Mouse (Mus musculus): ENCODE results near the gene Zfp53.
A peak's percentile ranks its signal among the peaks of the same experiment; 100 is the strongest.
"Not testable (repeated sequence)": the region's sequence is repeated elsewhere in the genome, so short reads cannot be mapped to it uniquely, and the experiment has no call there.

Gene Zfp53

DNA sequence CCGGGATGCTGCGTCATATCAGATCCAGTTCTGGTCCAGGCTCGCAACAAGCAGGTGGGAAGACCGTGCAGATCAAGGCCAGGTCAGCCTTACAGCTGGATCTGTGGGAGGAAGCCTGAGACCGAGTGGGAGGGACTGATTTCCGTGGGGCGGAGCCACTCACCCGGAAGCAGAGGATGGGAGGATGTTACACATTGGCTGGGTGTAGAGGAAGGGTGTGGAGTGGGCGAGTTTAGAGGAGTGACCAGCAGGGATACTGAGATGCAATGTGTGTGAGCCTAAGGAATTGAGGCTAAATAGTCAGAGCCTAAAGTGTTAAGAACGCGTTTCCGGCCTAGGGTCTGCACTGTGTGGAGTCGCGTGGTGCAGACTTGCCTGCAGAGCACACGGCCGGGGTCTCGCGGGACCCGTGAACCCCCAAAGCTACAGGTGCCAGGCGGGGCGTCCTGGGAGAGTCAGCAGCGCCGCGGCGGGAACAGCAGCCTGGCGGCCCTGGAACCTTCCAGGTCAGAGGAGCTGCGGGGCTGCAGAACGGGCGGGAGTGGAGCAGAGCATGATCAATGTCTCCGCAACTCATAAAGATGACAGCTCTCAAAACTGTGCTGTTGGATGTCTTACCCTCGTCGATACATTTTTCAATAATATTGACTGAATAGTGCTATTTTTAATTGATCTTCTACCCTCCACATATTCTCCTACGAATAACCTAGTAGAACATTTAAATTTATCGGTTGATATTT is at the start of gene Zfp53:
Zfp53 (plus strand) TSS at position 239 of the 740 bp plus-strand sequence.
- peak; percentile 96 for DNase-seq (ENCODE audit: low read depth, low spot score)

DNA sequence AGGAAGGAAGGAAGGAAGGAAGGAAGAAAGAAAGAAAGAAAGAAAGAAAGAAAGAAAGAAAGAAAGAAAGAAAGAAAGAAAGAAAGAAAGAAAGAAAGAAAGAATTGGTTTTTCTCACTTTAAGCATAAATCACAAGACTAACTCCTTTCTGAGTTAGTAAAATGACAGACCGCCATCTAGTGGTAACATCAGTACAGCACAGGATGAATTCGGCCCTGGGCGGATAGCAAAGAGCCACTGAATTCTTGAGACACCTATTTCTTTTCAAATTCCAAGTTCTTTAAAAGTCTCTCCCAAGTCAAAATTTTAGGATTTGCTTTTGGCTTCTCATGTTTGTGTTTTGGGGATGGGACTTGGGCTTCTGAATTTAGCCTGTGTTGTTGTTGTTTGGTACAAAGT is 39.1 kb upstream of the Zfp53 start:
- peak; percentile 90 for DNase-seq (ENCODE audit: low read depth, low spot score)

DNA sequence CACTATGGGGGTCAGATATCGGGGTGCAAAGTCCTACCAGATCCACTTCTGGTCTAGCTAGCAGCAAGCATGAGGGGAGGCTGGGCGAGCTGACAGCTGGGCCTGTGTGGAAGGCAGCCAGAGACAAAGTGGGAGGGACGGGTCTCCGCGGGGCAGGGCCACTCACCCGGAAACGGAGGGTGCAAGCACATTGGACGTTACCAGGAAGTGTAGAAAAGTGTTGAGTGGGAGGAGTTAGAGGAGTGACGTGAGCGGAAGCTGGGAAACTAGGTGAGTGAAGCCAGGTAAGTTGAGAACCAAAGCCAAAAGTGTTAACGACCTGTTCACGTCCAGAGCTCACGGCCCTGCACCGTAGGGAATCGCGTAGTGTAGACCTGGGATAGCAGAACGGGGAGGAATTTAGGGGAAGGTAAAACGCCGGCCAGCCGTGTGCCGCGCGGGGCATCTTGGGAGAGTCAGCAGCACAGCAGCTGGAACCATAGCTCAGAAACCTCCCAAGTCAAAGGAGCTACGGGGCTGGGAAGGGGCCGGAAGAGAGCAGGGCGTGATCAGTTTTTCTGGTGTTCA is 38.6 kb upstream of the Zfp53 start, which contains the start of gene Zfp51:
Zfp51 (plus strand) TSS at position 237 of the 567 bp plus-strand sequence.
- peak; percentile 95 for DNase-seq (ENCODE audit: low read depth, low spot score)

DNA sequence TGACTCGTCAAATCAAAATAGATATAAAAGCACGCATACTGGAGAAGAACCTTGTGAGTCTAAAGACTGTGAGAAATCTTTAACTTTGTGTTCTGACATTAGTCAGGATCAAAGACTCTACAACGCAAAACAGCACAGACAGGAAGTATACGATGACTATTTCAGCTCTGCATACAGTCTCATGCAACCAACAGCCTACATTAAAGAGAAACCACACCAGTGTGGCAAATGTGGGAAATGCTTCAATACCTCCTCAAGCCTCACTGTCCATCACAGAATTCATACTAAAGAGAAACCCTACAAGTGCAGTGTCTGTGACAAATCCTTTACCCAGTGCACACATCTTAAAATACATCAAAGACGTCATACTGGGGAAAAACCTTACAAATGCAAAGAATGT is 25.2 kb upstream of the Zfp53 start:
- DNase-seq (ENCODE audit: low read depth, low spot score), result no peak

DNA sequence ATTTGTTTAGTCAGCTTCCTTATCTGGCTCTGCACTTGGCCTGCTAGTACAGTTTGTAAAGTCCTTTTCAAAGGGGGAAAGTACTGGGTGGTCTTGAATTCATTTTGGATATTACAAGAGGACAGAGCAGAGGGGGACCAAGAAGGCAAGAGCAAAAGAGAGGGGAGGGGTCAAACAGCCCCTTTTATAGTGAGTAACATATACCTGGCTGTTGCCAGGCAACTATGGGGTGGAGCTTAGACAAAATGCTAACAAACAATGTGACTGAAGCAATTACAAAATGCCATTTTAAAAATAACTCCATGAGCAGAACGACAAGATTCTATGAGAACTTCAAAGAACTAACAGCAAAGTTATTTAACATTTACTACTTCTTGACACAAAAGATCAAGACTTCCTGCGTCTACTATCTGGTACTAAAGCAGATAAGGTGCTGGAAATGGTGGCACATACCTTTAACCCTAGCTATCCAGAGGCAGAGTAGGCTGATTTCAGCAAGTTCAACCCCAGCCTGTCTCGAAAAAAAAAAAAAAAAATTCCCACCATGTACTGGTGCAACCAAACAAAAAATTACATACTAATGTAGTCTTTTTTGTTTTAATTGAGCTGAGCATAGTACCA is 16.7 kb upstream of the Zfp53 start:
- DNase-seq (ENCODE audit: low read depth, low spot score), result no peak

DNA sequence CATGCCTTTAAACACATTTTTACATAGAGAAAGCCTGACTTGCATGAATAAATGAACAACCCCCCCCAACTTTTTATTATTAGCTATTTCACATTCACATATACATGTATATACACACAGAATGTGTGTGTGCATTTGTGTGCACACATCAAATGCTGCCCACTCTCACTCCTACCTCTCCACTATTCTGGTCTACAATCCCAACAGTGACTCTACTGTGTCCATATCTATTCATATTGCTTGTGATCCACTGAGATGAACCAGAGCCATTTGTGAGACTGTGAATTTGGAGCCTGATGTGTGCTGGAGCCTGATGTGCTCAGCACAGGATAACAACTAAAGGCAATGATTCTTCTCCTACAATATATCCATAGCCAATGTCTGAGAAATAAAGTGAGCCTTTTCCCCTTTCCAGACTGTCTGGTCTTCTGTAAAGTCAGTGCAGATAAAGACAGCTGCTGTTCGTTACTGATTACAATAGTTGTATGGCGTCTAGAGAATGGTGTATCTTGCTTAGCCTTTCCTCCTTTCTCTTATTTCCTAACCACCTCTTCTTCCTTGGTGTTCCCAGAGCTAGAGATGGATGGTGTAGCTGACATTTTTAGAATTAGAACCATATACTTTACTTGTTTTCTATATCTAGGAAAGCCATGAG is 16.0 kb upstream of the Zfp53 start:
- no peak for DNase-seq (ENCODE audit: low read depth, low spot score)

DNA sequence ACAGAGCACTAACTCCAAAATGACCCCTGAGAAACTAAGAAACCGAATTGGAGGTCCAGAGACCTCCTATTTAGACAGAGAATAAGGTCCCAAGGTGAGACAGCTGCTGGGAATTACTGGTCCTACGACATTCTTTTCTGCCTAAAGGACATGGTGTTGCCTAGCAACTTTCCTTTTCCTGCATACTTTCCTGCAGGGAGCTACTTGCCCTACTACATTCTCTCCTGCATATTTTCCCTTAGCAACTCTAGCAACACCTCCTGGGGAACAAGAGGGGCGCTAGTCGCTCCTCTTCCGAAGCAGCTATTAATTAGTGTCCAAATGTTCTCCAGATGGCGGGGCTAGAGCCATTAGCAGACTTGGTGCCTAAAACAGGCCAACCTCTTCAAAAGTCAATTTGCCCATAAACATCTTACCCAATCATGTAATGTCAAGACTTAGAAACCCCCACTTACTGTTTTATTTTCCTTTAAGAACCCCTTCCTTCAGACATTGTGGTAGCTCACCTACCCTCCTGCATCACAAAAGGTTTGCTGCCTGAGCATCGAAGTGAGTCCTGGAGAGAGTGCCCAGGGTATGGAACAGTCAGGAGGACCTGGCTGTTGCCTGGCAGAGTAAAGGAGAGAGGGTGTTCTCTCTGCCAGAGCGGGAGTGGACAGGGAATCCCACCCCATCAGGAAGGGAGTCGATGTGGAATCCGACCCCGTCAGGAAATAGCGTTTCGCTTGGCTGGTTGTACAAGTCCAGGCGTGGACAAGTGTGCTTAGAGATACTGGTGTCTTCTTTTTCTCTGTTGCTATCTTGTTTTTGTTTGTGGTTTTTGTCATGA is 15.2 kb upstream of the Zfp53 start:
- DNase-seq (ENCODE audit: low read depth, low spot score), result peak; percentile 36

DNA sequence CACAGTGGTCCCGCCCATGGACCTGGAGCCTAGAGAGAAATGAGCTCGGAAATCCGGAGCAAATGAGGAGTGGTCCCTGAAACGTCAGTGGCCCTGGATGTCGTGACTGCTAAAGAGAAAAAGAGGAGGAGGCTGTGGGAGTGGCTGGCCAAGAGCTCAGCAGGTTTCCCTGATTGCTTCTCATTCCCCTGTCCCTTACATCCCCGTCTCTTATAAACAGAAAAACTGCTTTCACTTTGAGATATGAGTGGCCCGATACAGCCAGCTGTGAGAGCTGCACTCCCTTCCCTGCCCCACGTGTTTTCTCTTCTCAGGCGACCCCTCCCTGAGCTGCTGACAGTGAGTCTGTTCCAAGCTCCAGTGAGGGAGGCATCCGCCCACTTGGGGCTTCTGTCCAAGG is 14.1 kb upstream of the Zfp53 start:
- not testable (repeated sequence) for DNase-seq (ENCODE audit: low read depth, low spot score)

DNA sequence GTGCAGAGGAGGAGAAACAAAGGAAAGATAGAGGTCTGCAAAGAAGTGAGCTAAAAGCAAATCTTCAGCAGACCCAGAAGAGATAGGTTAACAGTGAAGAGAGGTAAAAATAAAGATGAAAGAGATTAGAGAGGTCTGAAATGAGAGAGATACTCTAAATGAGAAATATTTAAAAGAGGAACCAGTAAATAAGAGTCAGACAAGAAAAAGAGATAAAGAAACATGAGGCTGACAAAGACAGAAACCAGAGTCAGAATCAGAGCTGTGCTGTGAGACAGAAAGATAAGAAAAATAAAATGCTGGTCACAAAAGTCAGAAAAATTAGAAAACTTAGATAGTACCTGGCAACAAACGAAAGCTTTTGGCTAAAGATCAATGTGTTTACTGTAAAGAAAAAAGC is 13.5 kb upstream of the Zfp53 start:
- not testable (repeated sequence) for DNase-seq (ENCODE audit: low read depth, low spot score)

DNA sequence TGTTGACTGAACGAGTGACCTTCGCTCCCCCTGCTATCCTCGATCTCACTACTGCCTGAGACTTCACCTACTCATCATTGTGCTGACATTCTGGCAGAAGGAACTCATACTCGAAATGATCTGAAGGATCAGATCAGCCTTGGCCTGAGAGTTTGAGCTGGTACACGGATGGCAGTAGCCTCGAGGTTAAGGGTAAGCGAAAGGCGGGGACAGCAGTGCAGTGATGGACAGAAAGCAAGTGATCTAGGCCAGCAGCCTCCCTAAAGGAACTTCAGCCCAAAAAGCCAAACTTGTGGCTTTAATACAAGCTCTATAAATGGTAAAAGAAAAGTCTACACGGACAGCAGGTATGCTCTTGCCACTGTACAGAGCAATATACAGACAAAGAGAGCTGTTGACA is 12.4 kb upstream of the Zfp53 start:
- DNase-seq (ENCODE audit: low read depth, low spot score), result not testable (repeated sequence)

DNA sequence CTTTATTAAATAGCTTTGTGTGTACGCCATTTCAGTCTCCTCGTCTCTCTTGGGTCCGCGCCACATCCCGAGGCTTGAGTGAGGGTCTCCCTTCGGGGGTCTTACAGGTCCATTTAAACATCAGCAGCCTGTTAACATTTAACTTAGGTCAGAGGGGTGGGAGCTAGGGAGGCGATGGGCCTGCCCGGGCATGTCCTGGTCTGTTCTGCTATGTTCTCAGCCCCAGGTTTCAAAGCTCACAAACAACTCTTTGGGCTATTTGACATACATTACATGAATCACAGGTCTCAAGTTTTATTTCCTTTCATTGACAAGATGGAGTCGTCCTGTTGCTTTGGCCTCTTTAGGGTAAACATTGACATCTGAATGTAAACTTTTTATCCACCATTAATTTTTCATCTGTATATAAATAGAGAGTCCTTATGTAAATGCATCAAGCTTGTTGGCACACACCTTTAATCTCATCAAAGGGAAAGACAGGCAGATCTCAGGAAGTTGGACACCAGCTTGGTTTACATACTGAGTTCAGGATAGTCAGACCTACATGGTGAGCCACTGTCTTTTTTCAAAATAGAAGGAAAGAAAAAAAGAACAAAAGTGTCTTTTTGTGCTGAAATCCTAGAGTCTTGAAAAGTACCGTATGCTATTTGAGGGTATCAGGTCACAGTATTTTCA is 10.6 kb upstream of the Zfp53 start:
- not testable (repeated sequence) for DNase-seq (ENCODE audit: low read depth, low spot score)

DNA sequence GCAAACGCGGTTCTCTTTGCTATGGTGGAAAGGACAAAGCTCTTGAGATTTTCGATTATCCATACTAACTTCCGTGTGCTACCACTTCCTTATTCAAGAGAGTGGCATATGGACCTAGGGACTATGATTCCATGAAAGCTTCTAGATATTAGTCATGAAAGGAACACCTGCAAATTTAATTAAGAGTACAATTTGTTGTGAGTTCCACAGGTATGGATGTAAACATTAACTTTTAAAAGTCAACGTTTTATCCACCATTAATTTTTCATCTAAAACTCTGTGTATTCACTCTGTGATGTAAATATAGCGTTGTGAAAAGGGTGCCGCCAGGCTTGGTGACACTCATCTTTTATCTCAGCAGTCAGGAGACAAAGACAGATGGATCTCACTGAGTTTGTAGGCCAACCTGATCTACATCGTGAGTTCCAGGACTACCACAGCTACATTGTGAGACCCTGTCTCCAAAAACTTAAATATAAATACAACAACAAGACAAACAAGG is 753 bp downstream of the Zfp53 start:
- peak; percentile 4 for DNase-seq (ENCODE audit: low read depth, low spot score)

DNA sequence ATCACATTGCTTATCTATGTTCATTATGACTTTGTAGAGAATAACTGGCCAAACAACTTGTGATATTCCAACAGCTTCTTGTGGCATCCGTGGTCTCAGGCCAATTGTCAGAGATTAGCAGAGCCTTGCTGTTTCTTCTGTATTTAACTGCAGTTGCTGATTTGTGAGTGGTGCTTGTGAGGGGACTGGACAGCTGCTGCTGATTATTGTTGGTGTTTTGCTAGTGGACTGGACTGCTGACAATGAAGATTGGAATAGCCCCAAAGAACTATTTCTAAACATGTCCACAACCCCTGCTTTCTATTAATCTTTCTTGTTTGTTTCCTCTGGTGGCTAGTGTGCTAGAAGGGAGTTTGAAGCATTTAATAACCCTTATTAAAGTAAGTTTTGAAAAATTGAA is 12.6 kb downstream of the Zfp53 start:
- DNase-seq (ENCODE audit: low read depth, low spot score), result no peak

DNA sequence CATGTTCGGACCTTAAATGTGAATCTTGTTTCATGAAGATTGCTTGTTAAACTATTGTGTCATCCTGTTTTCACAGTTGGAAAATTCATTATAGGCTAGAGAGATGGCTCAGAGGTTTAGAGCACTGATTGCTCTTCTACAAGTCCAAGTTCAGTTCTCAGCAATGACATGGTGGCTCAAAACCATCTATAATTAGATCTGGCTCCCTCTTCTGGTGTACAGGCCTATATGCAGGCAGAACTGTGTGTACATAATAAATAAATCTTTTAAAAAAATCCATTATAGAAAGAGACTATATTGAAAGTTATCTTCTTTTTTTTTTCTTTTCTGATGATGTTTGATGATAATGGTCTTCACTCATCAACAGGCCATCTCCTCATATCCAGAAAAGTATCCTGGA is 15.7 kb downstream of the Zfp53 start:
- DNase-seq (ENCODE audit: low read depth, low spot score), result no peak

DNA sequence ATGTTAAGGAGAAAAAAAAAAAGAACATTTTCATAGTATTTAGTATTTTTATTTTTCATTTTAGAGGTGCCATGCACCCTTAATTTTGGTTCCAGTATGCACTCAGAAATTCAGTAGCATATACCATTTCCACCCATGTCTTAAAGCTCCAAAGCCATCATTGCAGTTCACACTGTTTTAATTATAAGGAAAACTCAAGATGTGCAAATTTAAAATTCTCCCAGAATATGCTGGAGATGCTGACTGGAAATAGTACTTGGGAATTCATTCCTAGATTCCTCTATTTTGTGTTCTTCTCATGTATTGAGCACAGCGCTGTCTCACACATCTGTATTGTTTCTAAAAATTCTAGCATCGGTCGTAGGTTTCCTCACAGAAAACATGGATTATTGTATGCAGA is 17.5 kb downstream of the Zfp53 start:
- peak; percentile 35 for DNase-seq (ENCODE audit: low read depth, low spot score)

DNA sequence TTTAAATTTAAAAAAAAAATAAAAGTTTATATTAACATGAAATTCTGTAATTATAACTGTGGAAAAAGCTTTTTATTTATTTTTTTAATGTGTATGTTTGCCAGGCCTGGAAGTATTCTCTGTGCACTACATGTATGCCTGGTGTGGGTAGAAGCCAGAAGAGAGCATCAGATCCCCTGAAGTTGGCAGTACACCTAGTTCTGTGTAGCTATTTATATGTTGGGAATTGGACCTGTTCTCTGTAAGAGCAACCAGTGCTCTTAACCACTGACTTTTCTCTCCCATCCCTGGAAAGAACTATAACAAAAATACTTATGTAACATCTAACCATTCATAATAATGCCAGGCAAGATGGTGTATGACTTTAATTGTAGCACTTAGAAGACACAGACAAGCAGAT is 21.0 kb downstream of the Zfp53 start:
- no peak for DNase-seq (ENCODE audit: low read depth, low spot score)

DNA sequence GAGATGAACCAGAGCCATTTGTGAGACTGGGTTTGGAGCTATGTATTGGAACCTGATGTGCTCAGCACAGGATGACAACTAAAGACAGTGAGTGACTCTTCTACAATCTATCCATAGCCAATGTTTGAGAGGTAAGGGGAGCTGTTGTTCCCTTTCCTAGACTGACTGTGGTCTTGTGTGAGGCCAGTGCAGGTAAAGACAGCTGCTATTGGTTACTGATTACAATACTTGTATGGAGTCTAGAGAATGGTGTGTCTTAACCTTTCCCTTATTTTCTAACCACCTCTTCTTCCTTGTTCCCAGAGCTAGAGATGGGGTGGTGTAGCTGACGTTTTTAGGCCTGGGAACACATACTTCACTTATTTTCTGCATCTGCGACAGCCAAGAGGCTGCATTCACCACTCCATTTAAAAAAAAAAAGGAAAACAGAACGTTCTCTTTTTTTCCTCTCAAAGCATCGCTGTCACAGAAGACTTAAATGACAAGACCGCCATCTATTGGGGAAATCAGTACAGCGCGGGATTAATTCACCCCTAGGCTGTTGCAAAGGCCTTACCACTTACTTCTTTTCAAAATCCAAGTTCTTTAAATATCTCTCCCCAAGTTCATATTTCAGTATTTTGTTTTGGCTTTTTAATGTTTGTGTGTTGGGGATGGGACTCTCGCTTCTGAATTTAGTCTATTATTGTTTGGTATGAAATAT is 26.8 kb downstream of the Zfp53 start:
- DNase-seq (ENCODE audit: low read depth, low spot score), result peak; percentile 95

DNA sequence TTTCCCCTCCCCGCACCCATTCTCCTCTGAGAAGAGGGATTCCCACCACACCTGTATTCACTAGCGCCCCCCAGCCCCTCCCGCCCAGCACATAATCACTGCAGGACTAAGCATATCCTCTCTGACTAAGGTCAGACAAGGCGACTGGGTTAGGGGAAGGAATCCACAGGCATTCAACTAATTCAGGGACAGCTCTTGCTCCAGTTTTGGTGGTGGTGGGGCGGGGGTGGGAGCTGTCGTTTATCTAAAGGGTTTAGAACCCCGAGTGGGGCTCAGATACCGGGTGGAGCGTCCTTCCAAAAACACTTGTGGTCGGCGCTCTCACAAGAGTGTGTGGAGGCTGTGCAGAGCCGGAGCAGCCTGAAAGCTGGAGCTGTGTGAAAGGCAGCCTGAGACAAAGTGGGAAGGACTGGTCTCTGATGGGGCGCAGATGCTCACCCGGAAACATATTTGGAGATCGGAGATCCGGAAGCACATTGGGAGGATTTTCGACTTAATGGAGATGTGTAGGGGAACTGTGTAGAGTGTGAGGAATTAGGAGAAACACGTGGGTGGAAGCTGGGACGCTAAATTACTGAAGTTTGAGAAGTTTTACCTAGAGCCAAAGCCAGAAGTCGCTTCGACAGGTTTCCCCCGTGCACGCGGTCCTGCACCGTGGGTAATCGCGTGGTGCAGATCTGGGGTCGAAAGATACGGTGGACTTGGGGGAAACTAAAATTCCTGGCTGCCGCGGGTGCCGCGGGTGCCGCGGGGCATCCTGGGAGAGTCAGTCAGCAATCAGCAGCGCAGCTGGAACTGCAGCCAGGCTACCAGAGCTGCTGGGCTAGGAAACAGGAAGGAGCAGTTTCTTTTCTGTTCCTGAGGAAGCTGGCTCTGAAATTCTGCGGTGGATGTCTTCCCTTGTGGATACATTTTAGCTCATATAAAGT is 27.7 kb downstream of the Zfp53 start:
- DNase-seq (ENCODE audit: low read depth, low spot score), result peak; percentile 88

DNA sequence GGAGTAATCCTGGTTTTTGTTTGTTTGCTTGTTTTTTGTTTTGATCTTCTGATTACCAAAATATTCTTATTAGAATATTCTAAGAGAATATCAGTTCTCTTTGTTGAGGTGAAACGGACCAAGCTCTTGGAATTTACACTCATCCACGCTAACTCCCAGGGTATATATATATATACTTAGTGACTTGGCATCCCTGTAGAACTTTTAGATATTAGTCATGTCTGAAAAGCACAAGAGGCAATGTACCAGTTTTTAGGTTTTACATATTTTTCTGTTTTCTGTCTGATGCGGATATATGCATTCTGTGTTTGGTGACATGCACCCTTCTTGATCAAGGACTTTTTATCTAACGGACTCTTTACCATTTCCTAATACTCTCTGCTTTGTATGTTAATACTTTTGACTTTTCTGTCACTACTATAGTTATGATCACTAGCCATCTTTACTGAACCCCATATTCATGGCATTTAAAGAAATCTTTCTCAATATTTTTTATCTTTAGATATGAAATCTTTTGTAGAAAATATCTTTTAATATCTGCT is 28.4 kb downstream of the Zfp53 start:
- no peak for DNase-seq (ENCODE audit: low read depth, low spot score)
